Mouse (Mus musculus) forebrain, postnatal 0 days (tissue): ENCODE measurements around the gene Dars2. TPM values are rescaled to one million over a fixed set of nuclear protein-coding genes. Genes with fewer than 3 reads are reported as not detected.

ENCODE experiments used
- ATAC-seq: fragments of 200-750 bp; cut with Nextera tagmentation; 2 replicates; pipeline ENCODE4 v1.8.0; 2017; ENCODE audit warnings: mild to moderate bottlenecking, moderate library complexity
- DNase-seq: peaks from one replicate; pipeline ENCODE4 v3.0.0-alpha.2; 2015
- H3K27ac ChIP-seq: fragments of 300-500 bp; sonication (generic); 2 replicates; pipeline ENCODE4 v1.5.1; 2014; ENCODE audit warnings: low read depth, mild to moderate bottlenecking, antibody characterized with exemption, low read length, moderate library complexity, mixed read lengths
- H3K27me3 ChIP-seq: fragments of 300-500 bp; sonication (generic); 2 replicates; pipeline ENCODE4 v1.6.1; 2014; ENCODE audit warnings: mild to moderate bottlenecking, low read length, mixed read lengths; ENCODE audit not compliant: insufficient read depth
- H3K36me3 ChIP-seq: fragments of 300-500 bp; sonication (generic); 2 replicates; pipeline ENCODE4 v1.6.1; 2014; ENCODE audit warnings: mild to moderate bottlenecking, moderate library complexity; ENCODE audit not compliant: insufficient read depth
- H3K4me1 ChIP-seq: fragments of 300-500 bp; sonication (generic); 2 replicates; pipeline ENCODE4 v1.6.1; 2014; ENCODE audit warnings: antibody characterized with exemption; ENCODE audit not compliant: insufficient read depth
- H3K4me2 ChIP-seq: fragments of 300-500 bp; sonication (generic); 2 replicates; pipeline ENCODE4 v1.6.1; 2014; ENCODE audit warnings: low read depth, mild to moderate bottlenecking, moderate library complexity
- H3K4me3 ChIP-seq: fragments of 300-500 bp; sonication (generic); 2 replicates; pipeline ENCODE4 v1.5.1; 2014; ENCODE audit warnings: low read depth, low read length, mixed read lengths
- H3K9ac ChIP-seq: fragments of 300-500 bp; sonication (generic); 2 replicates; pipeline ENCODE4 v1.6.1; 2014; ENCODE audit warnings: mild to moderate bottlenecking
- H3K9me3 ChIP-seq: fragments of 300-500 bp; sonication (generic); 2 replicates; pipeline ENCODE4 v1.6.1; 2016; ENCODE audit warnings: low read length
- CTCF ChIP-seq: sonication (generic); IDR thresholded peaks from 2 replicates; pipeline ENCODE4 v1.5.1; 2016; ENCODE audit warnings: antibody characterized with exemption, control low read depth, low read depth
- WGBS: fragments of 180-500 bp; shearing (Covaris S2); extraction: QIAGEN DNeasy Blood & Tissue Kit; methylation state at CpG from one replicate; pipeline ENCODE4 v1.1.7; 2014; 5-methylcytosine and 5-hydroxymethylcytosine counted together
- polyA plus RNA-seq: library from polyadenylated mRNA; unstranded; fragments of >200 nt; fragmentation: Nextera tagmentation; extraction: Ambion mirVana; gene quantifications from 2 replicates; pipeline ENCODE4 v1.2.1, GENCODE M21; 2015
- total RNA-seq: library from RNA; depleted of rRNA; stranded (reverse); fragments of >200 nt; gene quantifications from 2 replicates; pipeline ENCODE4 v1.2.3, GENCODE M21; 2014

The Dars2 gene
- total and polyA plus RNA-seq, 2 experiments from 2014 or later, result 25.8 to 28.9 TPM

DNA sequence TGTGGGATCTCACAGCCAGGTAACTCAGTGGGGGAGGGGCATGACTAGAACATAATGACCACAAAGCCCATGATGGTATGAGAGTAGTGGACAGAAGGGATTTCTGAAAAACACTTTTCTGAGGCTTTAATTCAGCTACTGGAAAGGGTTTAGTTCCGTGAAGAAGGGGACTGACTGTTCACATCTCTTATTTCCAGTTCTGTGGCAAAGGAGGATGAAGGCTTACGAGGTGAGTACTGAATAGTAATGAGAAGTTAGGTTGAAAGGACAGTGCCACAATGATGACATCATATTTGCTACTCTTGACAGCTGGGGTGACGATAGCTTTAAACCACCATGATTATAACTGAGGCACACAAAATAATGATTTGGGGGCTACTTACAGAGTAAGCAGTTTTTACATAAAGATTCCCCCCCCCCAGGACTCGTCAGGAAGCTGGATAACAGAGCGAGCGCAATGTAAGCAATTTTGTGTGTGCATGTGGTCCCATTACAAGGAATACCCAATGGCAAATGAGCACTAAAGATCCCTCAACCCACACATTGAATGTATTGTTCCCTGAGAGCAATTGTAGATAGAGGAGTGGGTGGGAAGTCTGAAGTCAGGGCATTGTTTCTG is 34.6 kb downstream of the Dars2 start:
- Histone ChIP-seq H3K27me3 (no peaks in the 10 kb centered on the region), H3K4me3 (peak overlapping the region; percentile 88), H3K9ac (peak overlapping the region; percentile 77), H3K4me2 (peak overlapping the region; percentile 84), H3K9me3 (no peaks in the 10 kb centered on the region), H3K36me3 (peaks cover 47% of the 10 kb centered on the region), H3K4me1 (peaks cover 11% of the 10 kb centered on the region; the same call in 1 of the 2 replicates), H3K27ac (peak overlapping the region; percentile 89)
- ATAC-seq (no peak), DNase-seq (peak; percentile 52)
- under 1% methylated on average over 6 of the region's 6 CpGs for WGBS
- TF ChIP-seq CTCF, result no peak

DNA sequence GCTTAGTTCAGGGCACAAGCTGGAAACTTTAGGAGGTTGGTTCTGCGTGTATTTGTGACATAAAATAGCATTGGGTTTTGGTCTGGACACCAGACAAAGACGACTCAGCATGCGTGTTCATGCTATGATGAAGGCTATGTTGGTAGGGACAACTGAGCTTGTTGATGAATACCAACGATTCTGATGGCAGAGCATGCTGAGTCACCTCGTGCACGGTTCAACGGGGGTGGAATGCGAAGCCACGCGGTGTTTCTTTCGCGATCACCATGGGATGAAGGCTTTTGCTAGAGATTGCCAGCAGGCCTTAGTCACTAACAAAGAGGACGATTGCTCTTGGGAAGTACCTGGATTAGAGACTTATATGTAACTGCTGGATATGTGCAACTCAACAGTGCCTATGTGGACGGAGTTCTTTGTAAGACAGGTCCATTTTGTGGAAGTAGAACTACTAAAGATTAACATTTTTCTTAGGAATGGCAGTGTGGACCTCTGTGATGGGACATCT is 35.1 kb downstream of the Dars2 start:
- Histone ChIP-seq H3K9me3 (no peaks in the 10 kb centered on the region), H3K27me3 (no peaks in the 10 kb centered on the region), H3K27ac (peak overlapping the region; percentile 89), H3K9ac (peak overlapping the region; percentile 77), H3K36me3 (peaks cover 49% of the 10 kb centered on the region), H3K4me1 (peaks cover 11% of the 10 kb centered on the region; the same call in 1 of the 2 replicates), H3K4me3 (peak overlapping the region; percentile 88), H3K4me2 (peak overlapping the region; percentile 84)
- DNase-seq (no peak), ATAC-seq (peak; percentile 46)
- under 1% methylated on average over 14 of the region's 14 CpGs for WGBS
- TF ChIP-seq CTCF, result no peak

DNA sequence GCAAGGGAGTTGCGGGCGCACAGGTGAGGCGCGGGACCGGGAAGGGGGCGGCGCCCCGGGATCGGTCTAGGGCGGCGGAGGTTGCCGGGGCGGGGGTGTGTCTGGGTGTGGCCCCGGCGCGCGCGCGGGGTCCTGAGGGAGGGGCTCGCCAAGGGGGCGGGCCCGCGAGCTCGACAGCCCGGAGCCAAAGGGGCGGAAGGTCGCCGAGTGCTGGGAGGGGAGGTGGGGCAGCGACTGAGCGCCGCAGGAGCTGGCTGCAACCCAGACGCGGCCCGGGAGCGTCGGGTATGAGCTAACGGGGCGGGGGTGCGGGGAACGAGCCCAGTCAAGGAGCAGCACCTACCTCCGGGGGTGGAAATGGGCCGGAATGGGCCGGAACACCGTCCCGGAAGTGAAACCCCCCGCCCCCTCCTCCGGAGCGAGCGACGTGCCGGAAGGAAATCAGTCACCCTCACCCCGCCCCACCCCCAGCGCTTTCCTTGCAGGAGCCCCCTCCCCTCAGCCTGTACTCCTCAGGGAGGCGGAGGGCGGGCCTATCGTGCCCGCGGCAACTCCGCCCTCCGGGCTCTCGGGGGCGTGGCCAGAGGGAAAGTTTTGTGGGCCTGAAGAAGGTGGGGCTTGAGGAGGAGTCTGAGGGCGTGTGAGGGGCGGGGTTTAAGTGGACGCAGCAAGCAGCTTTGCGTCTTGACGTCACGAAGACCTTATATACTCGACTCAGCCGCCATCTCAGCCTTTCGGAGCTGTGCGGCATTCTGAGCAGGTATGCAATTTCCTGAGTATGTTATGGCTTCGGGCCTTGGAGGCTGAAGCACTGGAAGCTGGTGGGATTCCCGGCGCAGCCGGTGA is 35.8 kb downstream of the Dars2 start, which contains the start of gene Zbtb37:
TSS of gene Zbtb37 (minus strand) at position 415 of the 846 bp plus-strand sequence.
- peak within 1 kb of the TSS; percentile 84 for H3K4me2 ChIP-seq
- H3K9ac ChIP-seq, result peak within 1 kb of the TSS; percentile 77
- no peaks in the 10 kb centered on the region for H3K9me3 ChIP-seq
- peak; percentile 100 for DNase-seq
- WGBS, result 5% methylated on average over 56 of the region's 76 CpGs
- peak; percentile 96 for ATAC-seq
- H3K27me3 ChIP-seq, result no peaks in the 10 kb centered on the region
- peaks cover 51% of the 10 kb centered on the region for H3K36me3 ChIP-seq
- peaks cover 11% of the 10 kb centered on the region; the same call in 1 of the 2 replicates for H3K4me1 ChIP-seq
- peak within 1 kb of the TSS; percentile 89 for H3K27ac ChIP-seq
- no peak for TF ChIP-seq CTCF
- peak within 1 kb of the TSS; percentile 88 for H3K4me3 ChIP-seq

DNA sequence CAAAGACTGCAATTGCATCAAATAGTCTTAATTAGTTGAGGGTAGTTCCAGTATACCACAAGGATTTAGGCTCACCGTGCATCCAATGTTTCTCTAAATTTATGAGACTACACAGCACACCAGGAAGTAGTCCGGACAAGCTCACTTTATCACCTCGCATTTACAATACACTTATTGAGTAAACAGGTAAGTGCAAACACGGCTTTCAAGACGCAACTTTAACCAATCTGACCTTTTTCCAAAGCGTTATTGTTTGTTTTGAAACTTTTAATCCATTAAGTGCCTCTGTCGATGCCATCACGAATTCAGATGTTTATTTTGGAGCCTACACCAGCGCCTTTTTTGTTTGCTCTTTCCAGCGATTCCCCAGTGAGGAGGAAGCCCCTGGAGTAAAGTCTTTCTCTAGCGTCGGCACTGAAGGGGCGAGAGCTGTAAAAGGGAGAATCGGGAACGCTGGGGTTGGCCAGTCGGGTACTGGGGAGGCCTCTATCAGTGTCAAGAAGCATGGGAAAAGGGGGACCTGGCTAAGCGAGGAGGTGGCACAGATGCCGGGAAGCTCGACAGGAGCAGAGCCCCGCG is 36.5 kb downstream of the Dars2 start:
- Histone ChIP-seq H3K27ac (peak overlapping the region; percentile 89), H3K36me3 (peaks cover 47% of the 10 kb centered on the region), H3K9ac (peak overlapping the region; percentile 77), H3K9me3 (no peaks in the 10 kb centered on the region), H3K27me3 (no peaks in the 10 kb centered on the region), H3K4me1 (peaks cover 11% of the 10 kb centered on the region; the same call in 1 of the 2 replicates), H3K4me2 (peak overlapping the region; percentile 58), H3K4me3 (peak overlapping the region; percentile 88)
- DNase-seq (no peak), ATAC-seq (no peak; the same call in 1 of the 2 replicates)
- TF ChIP-seq CTCF, result no peak
- WGBS, result 1% methylated on average over 21 of the region's 21 CpGs

DNA sequence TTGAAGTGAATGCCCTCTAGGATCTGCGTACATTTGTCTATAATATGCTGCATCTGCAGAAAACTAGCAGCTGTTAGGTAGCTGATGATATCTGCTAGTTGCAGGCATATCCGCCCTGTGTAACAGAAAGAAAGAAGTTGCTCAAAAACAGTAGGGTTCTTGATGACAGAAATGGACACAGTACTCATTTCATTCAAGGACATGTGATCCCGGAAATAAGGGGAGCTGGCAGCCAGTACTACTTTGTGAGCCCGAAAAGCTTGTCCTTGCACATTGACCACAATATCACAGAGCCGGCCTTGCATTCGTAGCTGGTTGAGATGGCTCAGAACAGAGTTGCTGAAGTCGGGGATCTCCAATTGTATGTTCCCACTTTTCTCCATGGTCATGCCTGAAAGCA is 38.1 kb downstream of the Dars2 start:
- H3K4me3 ChIP-seq, result no peak overlapping the region
- ATAC-seq (no peak), DNase-seq (no peak)
- H3K4me2 ChIP-seq, result no peak overlapping the region
- peaks cover 33% of the 10 kb centered on the region for H3K36me3 ChIP-seq
- no peaks in the 10 kb centered on the region for H3K9me3 ChIP-seq
- WGBS, result 93% methylated on average over 7 of the region's 7 CpGs
- TF ChIP-seq CTCF, result no peak
- no peaks in the 10 kb centered on the region for H3K27me3 ChIP-seq
- H3K27ac ChIP-seq, result no peak overlapping the region
- peaks cover 11% of the 10 kb centered on the region; the same call in 1 of the 2 replicates for H3K4me1 ChIP-seq
- H3K9ac ChIP-seq, result no peak overlapping the region

DNA sequence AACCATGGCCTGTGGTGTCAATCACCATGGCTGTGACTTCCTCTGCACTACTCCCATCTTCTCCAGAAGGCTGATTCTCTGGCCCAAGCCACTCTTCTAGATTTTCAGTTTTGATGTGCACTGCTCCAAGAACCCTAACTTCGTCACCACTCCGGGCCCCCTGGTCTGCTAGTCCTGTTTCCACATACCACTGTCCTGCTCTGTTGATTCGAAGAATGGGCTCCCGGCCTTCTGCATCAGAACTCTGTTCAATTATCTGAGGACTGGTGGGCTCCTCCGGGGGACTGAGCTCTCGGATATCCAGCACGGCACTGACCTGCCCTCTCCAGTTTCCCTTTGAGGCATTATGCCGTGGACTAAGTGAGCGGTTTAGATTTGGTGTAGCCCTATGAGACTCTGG is 38.6 kb downstream of the Dars2 start:
- WGBS, result 93% methylated on average over 9 of the region's 9 CpGs
- H3K9me3 ChIP-seq, result no peaks in the 10 kb centered on the region
- peaks cover 10% of the 10 kb centered on the region; the same call in 1 of the 2 replicates for H3K4me1 ChIP-seq
- H3K4me2 ChIP-seq, result no peak overlapping the region
- H3K4me3 ChIP-seq, result no peak overlapping the region
- no peak for TF ChIP-seq CTCF
- H3K9ac ChIP-seq, result no peak overlapping the region
- H3K27me3 ChIP-seq, result no peaks in the 10 kb centered on the region
- ATAC-seq (no peak), DNase-seq (no peak)
- H3K27ac ChIP-seq, result no peak overlapping the region
- H3K36me3 ChIP-seq, result peaks cover 36% of the 10 kb centered on the region; the same call in 1 of the 2 replicates
